Mouse (Mus musculus) midbrain, embryonic 13.5 days (tissue): ENCODE measurements around the gene Srp54a. TPM values are rescaled to one million over a fixed set of nuclear protein-coding genes. Genes with fewer than 3 reads are reported as not detected.
"Not testable (repeated sequence)": the region's sequence is repeated elsewhere in the genome, so short reads cannot be mapped to it uniquely, and the experiment has no call there.

Experiments used
- ATAC-seq: fragments of 200-750 bp; cut with Nextera tagmentation; 2 replicates; pipeline ENCODE4 v1.8.0; 2017; ENCODE audit warnings: mild to moderate bottlenecking, moderate TSS enrichment, moderate library complexity
- H3K27ac ChIP-seq: fragments of 300-500 bp; sonication (generic); 2 replicates; pipeline ENCODE4 v1.5.1; 2015; ENCODE audit warnings: inconsistent platforms, mild to moderate bottlenecking, moderate library complexity
- H3K27me3 ChIP-seq: fragments of 300-500 bp; sonication (generic); 2 replicates; pipeline ENCODE4 v1.6.1; 2015; ENCODE audit warnings: mild to moderate bottlenecking, inconsistent platforms
- H3K36me3 ChIP-seq: fragments of 300-500 bp; sonication (generic); 2 replicates; pipeline ENCODE4 v1.6.1; 2015; ENCODE audit warnings: mild to moderate bottlenecking, inconsistent platforms
- H3K4me1 ChIP-seq: fragments of 300-500 bp; sonication (generic); replicated peaks from 2 replicates; pipeline ENCODE4 v1.6.1; 2015; ENCODE audit warnings: inconsistent platforms
- H3K4me2 ChIP-seq: fragments of 300-500 bp; sonication (generic); replicated peaks from 2 replicates; pipeline ENCODE4 v1.6.1; 2015; ENCODE audit warnings: moderate library complexity, mild to moderate bottlenecking, inconsistent platforms
- H3K4me3 ChIP-seq: fragments of 300-500 bp; sonication (generic); replicated peaks from 2 replicates; pipeline ENCODE4 v1.5.1; 2015; ENCODE audit warnings: mild to moderate bottlenecking, inconsistent platforms
- H3K9ac ChIP-seq: fragments of 300-500 bp; sonication (generic); replicated peaks from 2 replicates; pipeline ENCODE4 v1.6.1; 2015; ENCODE audit warnings: mild to moderate bottlenecking, inconsistent platforms
- H3K9me3 ChIP-seq: fragments of 300-500 bp; sonication (generic); 2 replicates; pipeline ENCODE4 v1.6.1; 2016; ENCODE audit warnings: mild to moderate bottlenecking, inconsistent platforms
- WGBS: fragments of 180-500 bp; shearing (Covaris S2); methylation state at CpG from one replicate; pipeline ENCODE4 v1.1.7; 2015; 5-methylcytosine and 5-hydroxymethylcytosine counted together
- polyA plus RNA-seq: library from polyadenylated mRNA; unstranded; fragments of >200 nt; fragmentation: Nextera tagmentation; extraction: Ambion mirVana; gene quantifications from 2 replicates; pipeline ENCODE4 v1.2.1, GENCODE M21; 2015

Gene Srp54a
- polyA plus RNA-seq: 171 and 195 TPM in 2 replicates

DNA sequence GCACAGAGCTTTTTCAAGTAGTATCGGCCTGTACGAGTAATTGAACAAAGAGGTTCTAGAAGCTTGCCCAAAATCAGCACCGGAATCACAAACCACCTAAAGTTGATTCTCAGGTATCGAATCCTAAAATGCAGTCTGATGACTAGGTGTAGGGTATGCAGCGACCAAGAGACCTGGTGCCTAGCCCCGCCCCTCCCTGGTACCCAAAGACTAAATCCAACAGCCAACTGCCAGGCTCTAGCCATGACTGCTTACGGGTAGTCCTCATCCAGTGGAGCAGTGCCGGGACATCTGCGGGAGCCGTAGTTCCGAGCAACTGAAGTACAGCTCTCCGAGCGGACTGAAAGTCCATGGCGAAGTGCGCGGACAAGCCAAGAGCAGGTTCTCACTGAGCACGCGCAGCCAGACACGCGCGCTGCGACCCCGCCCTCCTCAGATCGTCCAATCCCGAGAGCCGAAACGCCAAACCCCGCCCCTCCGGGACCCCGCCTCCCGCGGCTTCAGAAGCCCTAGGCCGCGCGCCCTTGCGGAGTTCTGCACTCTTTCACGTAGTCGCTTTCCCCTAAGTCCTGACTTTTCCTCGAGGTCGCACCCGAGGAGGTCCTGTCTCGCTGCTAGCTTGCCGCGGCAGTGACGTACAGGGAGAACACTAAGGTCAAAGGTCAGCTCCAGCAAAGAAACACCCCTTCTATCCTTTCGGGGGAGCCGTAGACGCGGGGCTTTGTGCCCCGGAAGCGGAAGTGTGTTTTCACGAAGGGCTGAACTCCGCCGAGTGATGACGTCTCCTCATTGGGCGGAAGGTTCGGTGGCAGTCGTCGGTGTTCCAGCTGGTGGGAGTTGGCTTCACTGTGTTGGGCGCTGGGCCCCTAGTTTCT, at the start of gene Srp54a, which contains the start of gene 2700097O09Rik:
Gene Srp54a, plus strand, starts transcription at position 537 of the 875 bp plus-strand sequence.
Gene 2700097O09Rik, minus strand, starts transcription at position 385 of the 875 bp plus-strand sequence.
- Histone ChIP-seq H3K4me3 (peak within 1 kb of the TSS; percentile 75), H3K4me2 (peak within 1 kb of the TSS; percentile 63), H3K9ac (peak within 1 kb of the TSS; percentile 75), H3K27ac (peak within 1 kb of the TSS; percentile 78)
- not testable (repeated sequence) for H3K36me3 ChIP-seq, H3K27me3 ChIP-seq, H3K9me3 ChIP-seq, H3K4me1 ChIP-seq
- WGBS: under 1% methylated on average over 59 of the region's 60 CpGs
- peak; percentile 98 for ATAC-seq

DNA sequence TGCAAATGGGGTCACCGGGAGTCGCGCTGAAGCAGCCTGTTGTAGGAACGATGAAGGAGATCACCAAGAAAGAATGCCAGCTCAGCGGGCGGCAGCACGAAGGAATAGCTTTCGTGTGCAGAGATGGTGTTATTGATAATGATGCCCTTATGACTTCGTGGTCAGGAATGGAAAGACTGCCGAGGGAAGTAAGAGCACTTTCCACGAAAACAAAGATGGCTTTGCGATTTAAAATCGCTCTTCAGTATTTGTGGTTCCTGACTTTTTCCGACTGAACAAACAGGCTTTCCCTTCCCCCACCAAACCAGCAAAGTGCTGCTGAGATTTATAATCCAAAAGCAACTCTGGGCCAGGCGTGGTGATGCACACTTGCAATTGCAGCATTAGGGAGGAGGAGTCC, 39.1 kb upstream of the Srp54a start:
- Histone ChIP-seq H3K27ac (no peak overlapping the region), H3K36me3 (peaks cover 21% of the 10 kb centered on the region), H3K4me1 (no peaks in the 10 kb centered on the region), H3K9ac (no peak overlapping the region), H3K27me3 (no peaks in the 10 kb centered on the region), H3K4me3 (no peak overlapping the region), H3K4me2 (no peak overlapping the region), H3K9me3 (no peaks in the 10 kb centered on the region)
- ATAC-seq: no peak
- 86% methylated on average over 15 of the region's 15 CpGs for WGBS

- Histone ChIP-seq H3K27ac (no peak overlapping the region), H3K4me1 (no peaks in the 10 kb centered on the region), H3K36me3 (peaks cover 19% of the 10 kb centered on the region), H3K9ac (no peak overlapping the region), H3K27me3 (no peaks in the 10 kb centered on the region), H3K4me3 (no peak overlapping the region), H3K4me2 (no peak overlapping the region), H3K9me3 (no peaks in the 10 kb centered on the region)
- no peak for ATAC-seq
- 97% methylated on average over 8 of the region's 8 CpGs for WGBS
Observed at GRCm38 (mm10) chr12:55049731-55050353, 30.2 kb upstream of the Srp54a start.

DNA sequence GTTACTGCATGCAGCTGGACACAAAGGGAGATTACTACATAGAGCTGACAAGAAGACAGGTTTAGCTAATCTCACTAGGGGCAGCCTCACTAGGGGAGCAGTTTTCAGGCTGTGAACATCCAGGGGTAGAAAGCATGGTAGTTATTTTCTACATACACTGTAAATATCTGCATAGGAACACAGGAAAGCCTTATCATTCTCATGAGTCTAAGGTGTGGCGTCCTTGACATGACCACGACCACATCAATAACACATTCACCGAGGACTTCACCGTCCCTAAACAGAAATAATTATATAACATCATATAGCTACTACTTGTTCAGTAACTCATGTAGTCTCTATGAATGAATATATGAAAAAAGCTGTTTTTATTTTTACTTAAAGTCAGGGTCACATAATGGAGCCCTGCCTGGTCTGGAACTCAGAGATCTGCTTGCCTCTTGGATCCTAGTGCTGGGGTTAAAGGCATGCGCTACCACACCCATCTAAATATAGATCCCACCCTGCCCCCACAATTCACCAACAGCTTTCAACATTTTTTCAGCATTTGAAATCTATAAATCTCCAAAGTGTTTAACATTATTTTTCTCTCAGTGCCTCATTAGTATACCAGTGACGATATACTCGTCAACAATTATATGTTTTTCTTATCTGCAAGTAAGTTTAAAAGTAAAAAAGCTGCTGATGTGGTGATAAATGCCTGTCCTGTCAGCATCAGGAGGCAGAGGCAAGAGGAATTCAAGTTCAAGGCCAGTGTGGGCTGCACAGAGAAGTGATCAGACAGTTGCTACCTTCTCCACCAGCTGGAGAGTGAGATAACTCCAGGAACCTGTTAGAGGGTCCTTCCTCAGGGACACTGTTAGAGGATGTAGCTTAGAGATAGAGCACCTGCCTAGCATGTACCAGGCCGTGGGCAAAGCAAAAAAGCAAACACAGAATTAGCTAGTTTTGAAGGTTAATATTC, 28.6 kb upstream of the Srp54a start:
- no peaks in the 10 kb centered on the region for H3K27me3 ChIP-seq
- no peak overlapping the region for H3K27ac ChIP-seq
- no peaks in the 10 kb centered on the region for H3K4me1 ChIP-seq
- H3K9ac ChIP-seq: no peak overlapping the region
- no peak overlapping the region for H3K4me3 ChIP-seq
- peaks cover 7% of the 10 kb centered on the region for H3K36me3 ChIP-seq
- 93% methylated on average over 8 of the region's 8 CpGs for WGBS
- no peaks in the 10 kb centered on the region for H3K9me3 ChIP-seq
- no peak overlapping the region for H3K4me2 ChIP-seq
- ATAC-seq: no peak

DNA sequence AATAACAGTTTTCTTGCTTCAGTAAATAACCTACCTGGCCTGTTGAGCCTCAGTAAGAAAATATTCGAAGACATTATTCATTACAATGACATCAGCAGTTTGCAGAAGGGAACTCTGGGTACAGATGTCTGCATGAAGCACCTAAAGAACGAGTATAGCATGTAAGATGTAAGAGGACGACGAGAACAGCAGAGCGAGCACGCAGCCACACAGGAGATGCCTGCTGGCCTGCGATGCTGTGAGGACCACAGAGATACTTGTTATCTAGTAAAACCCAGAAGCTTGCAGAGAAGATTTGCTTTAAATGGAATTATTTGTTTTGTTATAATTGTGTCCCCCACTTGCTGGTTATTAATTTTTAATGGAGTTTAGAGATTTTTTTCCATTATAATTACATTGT, 26.8 kb upstream of the Srp54a start:
- WGBS: 91% methylated on average over 7 of the region's 7 CpGs
- no peak overlapping the region for H3K4me2 ChIP-seq
- no peaks in the 10 kb centered on the region for H3K4me1 ChIP-seq
- H3K27ac ChIP-seq: no peak overlapping the region
- H3K27me3 ChIP-seq: no peaks in the 10 kb centered on the region
- no peak overlapping the region for H3K4me3 ChIP-seq
- H3K9ac ChIP-seq: no peak overlapping the region
- H3K9me3 ChIP-seq: no peaks in the 10 kb centered on the region
- ATAC-seq: no peak
- peaks cover 14% of the 10 kb centered on the region for H3K36me3 ChIP-seq

- Histone ChIP-seq H3K4me1 (no peaks in the 10 kb centered on the region), H3K36me3 (peaks cover 20% of the 10 kb centered on the region), H3K27me3 (no peaks in the 10 kb centered on the region), H3K4me3 (no peak overlapping the region), H3K27ac (no peak overlapping the region), H3K9ac (no peak overlapping the region), H3K9me3 (no peaks in the 10 kb centered on the region), H3K4me2 (no peak overlapping the region)
- ATAC-seq: no peak
- 91% methylated on average over 2 of the region's 2 CpGs for WGBS
Observed at GRCm38 (mm10) chr12:55054551-55055241, 25.4 kb upstream of the Srp54a start.

DNA sequence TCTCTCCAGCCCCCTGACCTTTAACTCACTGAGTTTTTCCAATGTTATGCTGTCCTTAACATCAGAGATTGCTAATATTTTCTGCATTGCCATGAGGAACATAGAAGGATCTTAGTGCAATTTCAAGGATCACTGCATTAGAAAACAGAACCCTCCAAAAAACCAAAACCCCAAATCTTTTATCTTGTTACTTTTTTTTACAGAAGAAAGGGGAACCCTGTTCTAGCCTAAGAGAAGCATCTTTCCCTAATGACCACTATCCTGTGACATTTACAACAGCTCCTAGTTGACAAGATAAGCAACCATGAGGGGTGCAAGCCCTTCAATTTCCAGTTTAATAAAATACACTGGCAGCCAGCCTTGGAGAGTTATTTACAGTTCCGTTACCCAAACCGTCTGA, 23.4 kb upstream of the Srp54a start:
- peaks cover 27% of the 10 kb centered on the region for H3K36me3 ChIP-seq
- H3K9me3 ChIP-seq: no peaks in the 10 kb centered on the region
- H3K4me2 ChIP-seq: no peak overlapping the region
- no peaks in the 10 kb centered on the region for H3K27me3 ChIP-seq
- no peak for ATAC-seq
- no peaks in the 10 kb centered on the region for H3K4me1 ChIP-seq
- H3K4me3 ChIP-seq: no peak overlapping the region
- no peak overlapping the region for H3K27ac ChIP-seq
- 94% methylated on average over 2 of the region's 2 CpGs for WGBS
- no peak overlapping the region for H3K9ac ChIP-seq

GRCm38 (mm10) chr12:55058865-55059615, 21.0 kb upstream of the Srp54a start:
- Histone ChIP-seq H3K4me3 (no peak overlapping the region), H3K9me3 (no peaks in the 10 kb centered on the region), H3K36me3 (peaks cover 25% of the 10 kb centered on the region), H3K27me3 (no peaks in the 10 kb centered on the region), H3K4me1 (no peaks in the 10 kb centered on the region), H3K27ac (no peak overlapping the region), H3K9ac (no peak overlapping the region), H3K4me2 (no peak overlapping the region)
- no peak for ATAC-seq
- 81% methylated on average over 6 of the region's 6 CpGs for WGBS

GRCm38 (mm10) chr12:55059812-55060211, 20.2 kb upstream of the Srp54a start:
- Histone ChIP-seq H3K9ac (no peak overlapping the region), H3K4me3 (no peak overlapping the region), H3K4me1 (no peaks in the 10 kb centered on the region), H3K27me3 (no peaks in the 10 kb centered on the region), H3K9me3 (no peaks in the 10 kb centered on the region), H3K4me2 (no peak overlapping the region), H3K36me3 (peaks cover 25% of the 10 kb centered on the region), H3K27ac (no peak overlapping the region)
- no peak for ATAC-seq
- 87% methylated on average over 3 of the region's 3 CpGs for WGBS

DNA sequence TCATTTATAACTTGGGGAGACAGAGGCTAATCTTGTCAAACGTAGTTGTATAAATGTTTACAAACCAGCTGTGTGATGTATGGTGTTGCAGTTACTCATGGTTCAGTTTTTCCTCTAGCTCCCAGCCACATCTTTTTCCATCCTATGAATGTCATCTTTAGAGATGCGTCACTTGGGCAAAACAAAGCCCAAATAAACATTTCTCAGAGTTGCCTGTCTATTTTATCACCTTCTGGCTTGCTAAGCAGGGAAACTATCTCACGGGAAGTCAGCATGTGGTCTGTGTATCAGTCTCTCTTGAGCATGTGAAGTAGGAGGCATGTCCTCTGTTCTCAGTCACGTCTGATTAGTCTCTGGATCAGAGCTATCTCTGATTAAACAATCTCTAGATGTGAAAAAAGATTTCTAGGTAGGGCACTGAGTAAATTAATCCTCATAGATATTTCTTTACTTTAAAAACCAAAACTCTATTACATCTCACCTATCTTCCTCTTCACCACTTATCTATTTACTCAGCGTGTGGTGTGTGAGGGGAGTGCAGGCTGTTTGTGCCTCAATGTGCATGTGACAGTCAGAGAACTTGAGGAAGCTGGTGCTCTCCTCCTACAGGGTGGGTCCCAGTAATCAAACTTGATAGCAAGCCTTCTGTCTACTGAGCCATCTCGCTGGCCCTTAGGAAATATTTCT, 19.7 kb upstream of the Srp54a start:
- H3K4me2 ChIP-seq: no peak overlapping the region
- H3K27ac ChIP-seq: no peak overlapping the region
- 89% methylated on average over 6 of the region's 6 CpGs for whole genome bisulfite sequencing
- H3K4me1 ChIP-seq: no peaks in the 10 kb centered on the region
- H3K4me3 ChIP-seq: no peak overlapping the region
- ATAC-seq: no peak
- H3K9ac ChIP-seq: no peak overlapping the region
- no peaks in the 10 kb centered on the region for H3K27me3 ChIP-seq
- no peaks in the 10 kb centered on the region for H3K9me3 ChIP-seq
- peaks cover 25% of the 10 kb centered on the region for H3K36me3 ChIP-seq
